Mouse (Mus musculus): ENCODE data around the gene Caln1.

GRCm38 (mm10) chr5:130771061-130771741, 401.9 kb downstream of the Caln1 start:
- TF ChIP-seq CTCF (IDR thresholded peaks at IDR 0.05; ENCODE audit: insufficient read depth, low read length) (no peak), POLR2A (IDR thresholded peaks at IDR 0.05; ENCODE audit: borderline replicate concordance, extremely low read depth, low read depth, low read length) (no peak)

Measured in lung, adult 2 months (tissue).